Mouse (Mus musculus): Measurements from ENCODE around the gene Tbpl1. TPM values are rescaled to one million over a fixed set of nuclear protein-coding genes. Genes with fewer than 3 reads are reported as not detected.

Tbpl1 gene
- total RNA-seq, 2 experiments from 2014 or later = 18.3 to 33.0 TPM

GRCm38 (mm10) chr10:22712955-22713354 is 18.8 kb downstream of the Tbpl1 start:
- ATAC-seq (replicated peaks; ENCODE audit: poor library complexity) = no peak

- no peak for ATAC-seq (replicated peaks; ENCODE audit: poor library complexity)
Observed at GRCm38 (mm10) chr10:22710173-22710777, 21.5 kb downstream of the Tbpl1 start.

- no peak for ATAC-seq (replicated peaks; ENCODE audit: poor library complexity)
Observed at GRCm38 (mm10) chr10:22708190-22708843, 23.4 kb downstream of the Tbpl1 start.

GRCm38 (mm10) chr10:22703844-22704243 is 27.9 kb downstream of the Tbpl1 start:
- no peak for ATAC-seq (replicated peaks; ENCODE audit: poor library complexity)

- no peak for ATAC-seq (replicated peaks; ENCODE audit: poor library complexity)
Observed at GRCm38 (mm10) chr10:22701485-22702315, 30.0 kb downstream of the Tbpl1 start.

- ATAC-seq (replicated peaks; ENCODE audit: poor library complexity) = peak; percentile 35; the same call in 1 of the 2 replicates
Observed at GRCm38 (mm10) chr10:22700773-22701172, 31.0 kb downstream of the Tbpl1 start.

- peak; percentile 91 for ATAC-seq (replicated peaks; ENCODE audit: poor library complexity)
Observed at GRCm38 (mm10) chr10:22699487-22700335, 32.0 kb downstream of the Tbpl1 start.

- no peak for ATAC-seq (replicated peaks; ENCODE audit: poor library complexity)
Observed at GRCm38 (mm10) chr10:22698158-22698953, 33.4 kb downstream of the Tbpl1 start.

GRCm38 (mm10) chr10:22696864-22697263 is 34.9 kb downstream of the Tbpl1 start:
- no peak for ATAC-seq (replicated peaks; ENCODE audit: poor library complexity)

- no peak for ATAC-seq (replicated peaks; ENCODE audit: poor library complexity)
Observed at GRCm38 (mm10) chr10:22696236-22696635, 35.5 kb downstream of the Tbpl1 start.

GRCm38 (mm10) chr10:22675848-22676630 is 55.7 kb downstream of the Tbpl1 start:
- ATAC-seq (replicated peaks; ENCODE audit: poor library complexity) = no peak

GRCm38 (mm10) chr10:22674176-22674575 is 57.6 kb downstream of the Tbpl1 start:
- no peak for ATAC-seq (replicated peaks; ENCODE audit: poor library complexity)

GRCm38 (mm10) chr10:22668509-22668908 is 63.2 kb downstream of the Tbpl1 start:
- ATAC-seq (replicated peaks; ENCODE audit: poor library complexity) = no peak

GRCm38 (mm10) chr10:22660286-22661000 is 71.3 kb downstream of the Tbpl1 start:
- no peak for ATAC-seq (replicated peaks; ENCODE audit: poor library complexity)

- no peak for ATAC-seq (replicated peaks; ENCODE audit: poor library complexity)
Observed at GRCm38 (mm10) chr10:22659386-22659725, 72.4 kb downstream of the Tbpl1 start.

- no peak for ATAC-seq (replicated peaks; ENCODE audit: poor library complexity)
Observed at GRCm38 (mm10) chr10:22658534-22659385, 73.0 kb downstream of the Tbpl1 start.

All from megakaryocyte progenitor cell, adult 5-6 weeks (primary cell).